Comparison of ENCODE assay signal across 8 mouse cellular contexts in the genomic region with DNA sequence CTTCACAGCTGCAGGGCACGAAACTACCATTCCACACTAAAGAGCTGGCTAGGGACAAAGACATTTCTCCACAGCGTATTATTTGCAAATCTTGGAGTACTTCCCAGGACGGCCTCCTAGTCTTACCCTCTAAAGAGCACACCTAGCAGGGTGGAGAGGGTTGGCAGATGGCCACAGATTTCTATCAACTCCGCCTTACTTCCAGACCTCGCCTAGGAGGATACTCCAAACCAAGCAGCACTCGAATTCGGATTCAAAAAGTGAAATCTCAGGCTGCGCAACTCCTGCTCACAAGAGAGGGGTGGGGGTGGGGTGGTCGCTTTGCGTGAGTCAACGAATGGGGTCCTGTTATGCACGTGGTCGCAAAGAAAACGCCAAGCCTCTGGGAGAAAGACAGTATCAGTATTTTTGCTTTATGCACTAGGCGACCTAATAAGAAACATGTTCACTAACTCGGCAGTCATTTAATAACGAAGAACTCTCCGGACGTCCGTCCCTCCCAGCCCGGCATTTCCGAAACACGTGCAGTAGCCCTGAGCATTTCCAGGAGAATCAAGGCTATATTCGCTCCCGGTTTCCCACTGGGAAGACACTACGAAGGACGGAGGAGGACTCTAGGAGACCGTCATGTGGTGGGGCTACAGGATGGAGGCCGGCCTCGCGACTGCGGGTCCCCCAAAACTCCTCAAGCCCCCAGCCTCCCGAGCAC. TPM values are rescaled to one million over a fixed set of nuclear protein-coding genes. Genes with fewer than 3 reads are reported as not detected.
DNase-seq lines count a peak whose midpoint lies in the region; ATAC-seq and TF ChIP-seq lines count a peak whose summit lies in the region.

No protein-coding gene starts in this region.

- peaks cover 52% of the 10 kb centered on the region for H3K4me1 ChIP-seq in E14TG2a.4 (replicated peaks; ENCODE audit: low read depth, low read length)
- H3K4me1 ChIP-seq in lung, embryonic 16.5 days (replicated peaks; ENCODE audit: control insufficient read depth, insufficient read depth, low read length), result peaks cover 19% of the 10 kb centered on the region
- no peaks in the 10 kb centered on the region for H3K4me1 ChIP-seq in stomach, embryonic 15.5 days

- WGBS in lung, embryonic 16.5 days, result 1% methylated on average over 33 of the region's 33 CpGs
- WGBS in stomach, embryonic 15.5 days, result 2% methylated on average over 33 of the region's 33 CpGs

- no peaks in the 10 kb centered on the region for H3K9me3 ChIP-seq in E14TG2a.4 (ENCODE audit: low read length)
- H3K9me3 ChIP-seq in lung, embryonic 16.5 days (ENCODE audit: control insufficient read depth, low read length), result no peaks in the 10 kb centered on the region
- no peaks in the 10 kb centered on the region for H3K9me3 ChIP-seq in stomach, embryonic 15.5 days

- DNase-seq in frontal cortex, postnatal 14 days (ENCODE audit: low spot score in 2 of 2), result no peak
- peak; percentile 45 for DNase-seq in embryo, embryonic 10 days (ENCODE audit: low spot score)
- peak; percentile 46 for DNase-seq in heart, adult 8-10 months (ENCODE audit: low spot score)
- peak; percentile 64 for DNase-seq in kidney, adult 9 months

- peak overlapping the region; percentile 76 for H3K4me2 ChIP-seq in lung, embryonic 16.5 days (ENCODE audit: low read depth, low read length)
- peak overlapping the region; percentile 73 for H3K4me2 ChIP-seq in stomach, embryonic 15.5 days

- ATAC-seq in frontal cortex, adult (ENCODE audit: low TSS enrichment), result peak; percentile 39; the same call in 1 of the 2 replicates
- ATAC-seq in lung, embryonic 16.5 days (ENCODE audit: low read depth), result peak; percentile 70
- ATAC-seq in stomach, embryonic 15.5 days (ENCODE audit: insufficient read depth, low FRiP score, low read depth), result peak; percentile 23

- no peaks in the 10 kb centered on the region for H3K27me3 ChIP-seq in E14TG2a.4 (ENCODE audit: insufficient read depth, low read length)
- H3K27me3 ChIP-seq in lung, embryonic 16.5 days (ENCODE audit: control insufficient read depth, insufficient read depth, low read depth, low read length), result no peaks in the 10 kb centered on the region
- H3K27me3 ChIP-seq in stomach, embryonic 15.5 days (replicated peaks), result no peaks in the 10 kb centered on the region

- H3K4me3 ChIP-seq in E14TG2a.4 (replicated peaks; ENCODE audit: low read length), result peak overlapping the region; percentile 96
- H3K4me3 ChIP-seq in lung, embryonic 16.5 days (ENCODE audit: low read length), result peak overlapping the region; percentile 79
- H3K4me3 ChIP-seq in stomach, embryonic 15.5 days (replicated peaks), result peak overlapping the region; percentile 93

- peak overlapping the region; percentile 84 for H3K9ac ChIP-seq in lung, embryonic 16.5 days (ENCODE audit: low read length)
- peak overlapping the region; percentile 82 for H3K9ac ChIP-seq in stomach, embryonic 15.5 days

- no peak for TF ChIP-seq CTCF in E14TG2a.4 (conservative IDR thresholded peaks at IDR 0.05; ENCODE audit: low read length)

- peaks cover 77% of the 10 kb centered on the region for H3K36me3 ChIP-seq in E14TG2a.4 (ENCODE audit: insufficient read depth, low read length)
- peaks cover 22% of the 10 kb centered on the region for H3K36me3 ChIP-seq in lung, embryonic 16.5 days (ENCODE audit: control insufficient read depth, insufficient read depth, low read length)
- peaks cover 21% of the 10 kb centered on the region for H3K36me3 ChIP-seq in stomach, embryonic 15.5 days

- peak overlapping the region; percentile 95 for H3K27ac ChIP-seq in lung, embryonic 16.5 days (ENCODE audit: low read length)
- H3K27ac ChIP-seq in stomach, embryonic 15.5 days, result peak overlapping the region; percentile 96

RNA-seq across cellular contexts. Expression of a gene that starts 0.6 kb away (rescaled TPM):
- total RNA-seq in heart, adult 8-10 months (2022), result under 1 TPM in 3 of 4 experiments, not detected in 1; 0.50 to 0.68 (median 0.60) TPM
- polyA plus RNA-seq in lung, embryonic 16.5 days (2015; fragmentation: Nextera tagmentation; extraction: Ambion mirVana), result 0.48 and 1.5 TPM in 2 replicates
- 0.90 and 1.5 TPM in 2 replicates for polyA plus RNA-seq in stomach, embryonic 15.5 days (2015; fragmentation: Nextera tagmentation; extraction: Ambion mirVana)

RNA-seq across cellular contexts. Expression of a gene that starts 0.6 kb away (rescaled TPM):
- 1 to 10 TPM; 2.5 to 4.6 (median 3.7) TPM for total RNA-seq in heart, adult 8-10 months (2022)
- 30.5 and 30.9 TPM in 2 replicates for polyA plus RNA-seq in lung, embryonic 16.5 days (2015; fragmentation: Nextera tagmentation; extraction: Ambion mirVana)
- 27.9 and 29.8 TPM in 2 replicates for polyA plus RNA-seq in stomach, embryonic 15.5 days (2015; fragmentation: Nextera tagmentation; extraction: Ambion mirVana)

RNA-seq across cellular contexts. Expression of a gene that starts 26.7 kb away (rescaled TPM):
- total RNA-seq in heart, adult 8-10 months (2022), result 10 to 100 TPM; 23.7 to 28.3 (median 26.3) TPM
- polyA plus RNA-seq in lung, embryonic 16.5 days (2015; fragmentation: Nextera tagmentation; extraction: Ambion mirVana), result 18.6 and 22.1 TPM in 2 replicates
- 24.7 and 25.8 TPM in 2 replicates for polyA plus RNA-seq in stomach, embryonic 15.5 days (2015; fragmentation: Nextera tagmentation; extraction: Ambion mirVana)

RNA-seq across cellular contexts. Expression of a gene that starts 26.7 kb away (rescaled TPM):
- total RNA-seq in heart, adult 8-10 months (2022), result 10 to 100 TPM; 38.8 to 46.4 (median 43.1) TPM
- polyA plus RNA-seq in lung, embryonic 16.5 days (2015; fragmentation: Nextera tagmentation; extraction: Ambion mirVana), result 122 and 126 TPM in 2 replicates
- 119 and 123 TPM in 2 replicates for polyA plus RNA-seq in stomach, embryonic 15.5 days (2015; fragmentation: Nextera tagmentation; extraction: Ambion mirVana)

RNA-seq across cellular contexts. Expression of a gene that starts 37.4 kb away (rescaled TPM):
- total RNA-seq in heart, adult 8-10 months (2022), result 1 to 10 TPM; 2.0 to 3.0 (median 2.5) TPM
- polyA plus RNA-seq in lung, embryonic 16.5 days (2015; fragmentation: Nextera tagmentation; extraction: Ambion mirVana), result 36.9 and 38.8 TPM in 2 replicates
- polyA plus RNA-seq in stomach, embryonic 15.5 days (2015; fragmentation: Nextera tagmentation; extraction: Ambion mirVana), result 82.0 and 100 TPM in 2 replicates

Comparison
In these comparisons a context has a peak if more than half of its experiments do, and no peak if none do; other contexts are left out.
1. DNase-seq: peak in embryo, embryonic 10 days (single experiment), heart, adult 8-10 months (single experiment) and kidney, adult 9 months (single experiment); none in frontal cortex, postnatal 14 days (0 of 2).
2. Peak in every context shown above with its lines, with median percentiles within 50 percentile points of each other: ATAC-seq and H3K4me3 ChIP-seq.